Mouse (Mus musculus) G1E (cell line): Measurements from ENCODE around the gene Rtp3.

Source experiments
- CTCF ChIP-seq: IDR thresholded peaks from 2 replicates; pipeline ENCODE4 v1.5.1; 2012; ENCODE audit warnings: low read depth, low read length, inconsistent platforms, mixed read lengths
- GATA1 ChIP-seq: IDR thresholded peaks from 2 replicates; pipeline ENCODE4 v1.6.1; 2012; ENCODE audit warnings: borderline replicate concordance, low read length, inconsistent platforms, mixed read lengths
- POLR2AphosphoS5 ChIP-seq: IDR thresholded peaks from 2 replicates; pipeline ENCODE4 v1.6.1; 2012; ENCODE audit warnings: low read depth, low read length, inconsistent platforms; ENCODE audit not compliant: insufficient replicate concordance
- TAL1 ChIP-seq: conservative IDR thresholded peaks from 2 replicates; pipeline ENCODE4 v1.6.1; 2012; ENCODE audit warnings: low read depth, low read length, inconsistent platforms, mixed read lengths

DNA sequence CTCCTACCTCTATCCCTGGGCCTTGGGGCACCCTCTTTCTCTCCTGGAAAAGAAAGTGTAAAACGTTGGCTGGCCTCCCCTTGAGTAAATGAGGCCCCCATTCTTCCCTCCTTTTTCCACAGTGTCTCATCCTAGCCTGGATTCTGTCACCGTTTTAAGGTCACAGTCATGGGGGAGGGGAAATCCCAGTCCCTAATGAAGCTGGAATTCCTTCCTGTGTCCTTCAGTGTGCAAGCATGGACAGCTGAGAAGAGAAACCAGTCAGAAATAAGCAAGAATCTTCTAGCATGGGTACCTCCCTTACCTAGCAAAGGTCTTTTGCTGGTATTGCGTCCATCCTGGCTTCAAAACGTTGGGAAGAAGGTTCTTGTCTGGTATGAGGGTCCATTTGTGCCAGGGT lies 1.2 kb downstream of the Rtp3 start:
- TF ChIP-seq CTCF (no peak), POLR2AphosphoS5 (no peak), GATA1 (no peak), TAL1 (no peak)
